Mouse (Mus musculus) B cell, adult 67 days (primary cell): ENCODE measurements around the gene Ms4a4b. TPM values are rescaled to one million over a fixed set of nuclear protein-coding genes. Genes with fewer than 3 reads are reported as not detected.

Source experiments
- total RNA-seq, 2 experiments: library from RNA; stranded (reverse); gene quantifications; 4 replicates each; pipeline ENCODE4 v1.2.4; 2023

The Ms4a4b gene
- 10 to 100 TPM; 28.9 to 36.1 TPM for total RNA-seq

DNA sequence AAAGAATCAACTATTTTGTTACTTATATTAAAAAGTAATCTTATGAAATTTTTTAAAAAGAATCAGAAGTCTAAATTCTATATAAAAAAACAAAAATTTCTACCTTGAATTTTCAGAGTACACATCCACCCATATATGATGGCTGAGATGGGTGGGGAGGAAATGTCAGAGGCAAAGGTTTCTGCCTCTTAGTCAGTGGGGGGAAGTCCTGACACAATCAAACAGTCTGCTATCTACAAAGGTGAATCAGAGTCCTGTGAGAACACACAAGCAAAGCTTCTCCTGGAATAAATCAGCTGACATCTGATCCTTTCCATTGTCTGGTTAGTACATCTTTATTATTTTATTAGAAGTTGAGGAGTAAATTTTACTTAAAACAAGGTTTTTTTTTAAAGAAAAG lies at the start of gene Ms4a4b:
Gene Ms4a4b, plus strand, starts transcription at position 216 of the 400 bp plus-strand sequence.

GRCm38 (mm10) chr19:11404527-11404926 lies 38.8 kb upstream of the Ms4a4b start, which contains the start of gene Ms4a4c:
Gene Ms4a4c (plus strand): TSS chr19:11404770.

GRCm38 (mm10) chr19:11469215-11469614 lies 25.9 kb downstream of the Ms4a4b start, which contains the start of gene Ms4a6c:
Gene Ms4a6c (plus strand): TSS chr19:11469366.

GRCm38 (mm10) chr19:11485746-11486145 lies 42.4 kb downstream of the Ms4a4b start, which contains the start of gene Gm8369:
Gene Gm8369 (plus strand): TSS chr19:11485938.

DNA sequence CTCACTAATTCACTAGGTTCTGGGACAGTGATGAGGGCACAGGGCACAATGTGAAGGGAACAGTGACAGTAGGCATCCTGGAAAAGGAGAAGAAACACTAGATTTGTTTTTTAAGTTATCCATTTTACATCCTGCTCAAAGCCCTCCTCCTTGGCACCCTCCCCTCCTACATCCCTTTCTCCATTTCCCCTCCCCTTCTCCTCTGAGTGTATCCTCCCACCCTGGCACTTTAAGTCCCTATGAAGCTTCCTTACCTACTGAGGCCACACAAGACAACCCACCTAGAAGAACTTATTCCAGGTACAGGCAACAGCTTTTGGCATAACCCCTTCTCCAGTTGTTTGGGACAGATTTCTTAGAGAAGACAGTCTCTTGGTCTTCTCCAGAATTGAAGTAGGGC lies 72.9 kb downstream of the Ms4a4b start, which contains the start of gene Ms4a6b:
Gene Ms4a6b, plus strand, starts transcription at position 267 of the 400 bp plus-strand sequence.

Other genes with a start within 250 kb of the Ms4a4b start
- not detected for gene Ms4a13, start 246.8 kb upstream of the Ms4a4b start, total RNA-seq
- gene Ms4a12, start 211.1 kb upstream of the Ms4a4b start, total RNA-seq: 1 to 10 TPM in 1 of 2 experiments, under 1 TPM in 1; 0.78 to 1.9 TPM
- gene Ms4a1, start 177.3 kb upstream of the Ms4a4b start, total RNA-seq: 100 to 1,000 TPM; 808 to 821 TPM
- gene Ms4a5, start 159.7 kb upstream of the Ms4a4b start, total RNA-seq: not detected
- 1 to 10 TPM in 1 of 2 experiments, under 1 TPM in 1; 0.62 to 1.1 TPM for gene Ms4a14, start 129.1 kb upstream of the Ms4a4b start, total RNA-seq
- gene Ms4a7, start 107.4 kb upstream of the Ms4a4b start, total RNA-seq: 1 to 10 TPM; 2.4 to 4.7 TPM
- gene Ms4a4a, start 68.0 kb upstream of the Ms4a4b start, total RNA-seq: 1 to 10 TPM in 1 of 2 experiments, not detected in 1; 2.4 TPM
- gene Ms4a4c, start 38.8 kb upstream of the Ms4a4b start, total RNA-seq: 100 to 1,000 TPM; 169 to 245 TPM
- 10 to 100 TPM; 17.6 to 24.1 TPM for gene Ms4a6c, start 25.8 kb downstream of the Ms4a4b start, total RNA-seq
- 100 to 1,000 TPM; 170 to 202 TPM for gene Gm8369, start 42.4 kb downstream of the Ms4a4b start, total RNA-seq
- 10 to 100 TPM; 87.9 to 94.8 TPM for gene Ms4a6b, start 73.0 kb downstream of the Ms4a4b start, total RNA-seq
- not detected for gene Ms4a4d, start 93.2 kb downstream of the Ms4a4b start, total RNA-seq
- 1 to 10 TPM; 3.4 to 3.8 TPM for gene Ms4a6d, start 161.3 kb downstream of the Ms4a4b start, total RNA-seq
- gene Ms4a2, start 180.2 kb downstream of the Ms4a4b start, total RNA-seq: not detected
- not detected for gene Ms4a3, start 197.3 kb downstream of the Ms4a4b start, total RNA-seq
- 1 to 10 TPM in 1 of 2 experiments, not detected in 1; 1.5 TPM for gene Oosp2, start 217.0 kb downstream of the Ms4a4b start, total RNA-seq
- gene Oosp1, start 247.6 kb downstream of the Ms4a4b start, total RNA-seq: 1 to 10 TPM in 1 of 2 experiments, under 1 TPM in 1; 0.93 to 1.2 TPM